Mouse (Mus musculus): ENCODE data around the gene Adra1b.

Gene Adra1b

DNA sequence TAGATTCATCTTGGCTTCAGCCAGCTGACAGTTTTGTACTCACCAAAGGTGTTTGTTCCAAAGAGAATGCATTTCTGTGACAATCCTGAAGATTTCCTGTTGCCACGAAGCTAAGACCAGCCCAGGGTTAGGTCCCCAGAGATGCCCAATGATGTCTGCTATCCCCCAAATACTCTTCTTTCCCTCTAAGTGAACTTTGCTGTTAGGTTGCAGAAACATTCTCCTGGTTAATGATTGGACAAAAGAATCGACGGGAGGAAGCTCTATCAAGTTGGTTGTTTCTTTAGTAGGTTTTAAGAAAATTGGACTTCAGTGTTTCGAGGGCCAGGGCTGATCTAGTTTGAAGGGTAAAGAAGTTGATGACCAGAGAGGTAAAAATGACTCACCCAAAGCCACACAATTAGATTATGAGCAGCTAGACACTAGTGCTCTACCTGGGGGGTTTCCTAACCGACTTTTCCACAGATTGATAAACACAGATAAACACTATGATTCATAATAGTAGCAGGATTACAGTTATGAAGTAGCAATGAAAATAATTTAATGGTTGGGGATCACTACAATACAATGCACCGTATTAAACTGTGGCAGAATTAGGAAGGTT lies at the start of gene Adra1b:
Gene Adra1b (minus strand): TSS at position 160 of the 604 bp plus-strand sequence.
- DNase-seq (ENCODE audit: low read depth, low spot score), result no peak

DNA sequence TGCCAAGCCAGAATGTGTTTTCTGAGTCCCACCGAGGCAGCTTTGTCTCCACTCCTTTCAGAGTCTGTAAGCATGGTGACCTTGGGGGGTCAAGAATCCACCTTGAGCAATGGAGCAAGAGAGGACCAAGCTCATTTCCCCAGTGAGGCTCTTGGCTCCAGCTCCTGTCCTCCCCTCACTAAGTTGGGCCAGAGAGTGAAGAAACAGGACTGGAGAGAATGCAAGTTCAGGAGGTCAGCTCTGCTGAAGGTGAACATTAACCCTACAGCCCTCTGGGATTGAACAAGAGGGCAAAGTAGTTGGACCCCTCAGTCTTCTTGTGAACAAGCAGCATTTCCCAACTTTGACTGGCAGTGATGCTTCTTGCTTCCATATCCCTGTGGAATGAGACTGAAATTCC lies 49.3 kb upstream of the Adra1b start:
- DNase-seq (ENCODE audit: low read depth, low spot score), result no peak

DNA sequence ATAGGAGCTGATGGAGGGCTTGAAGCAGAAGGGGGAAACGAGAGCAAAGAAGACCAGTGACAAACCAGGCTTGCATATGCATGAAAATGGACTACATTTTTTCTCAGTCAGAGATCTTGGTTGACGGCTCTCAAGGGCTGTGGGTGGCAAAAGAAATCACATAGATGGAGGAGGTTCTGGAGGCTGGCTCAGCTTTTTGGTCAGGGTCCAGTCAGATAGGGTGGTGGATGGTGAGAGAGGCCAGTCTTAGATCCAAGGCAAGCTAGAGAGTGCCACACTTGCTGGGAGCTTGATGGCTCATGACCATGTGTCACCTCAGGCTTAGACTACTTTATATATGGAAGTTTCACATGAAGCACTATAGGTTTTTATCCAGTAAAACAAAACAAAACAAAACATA lies 42.8 kb upstream of the Adra1b start:
- DNase-seq (ENCODE audit: low read depth, low spot score), result no peak

DNA sequence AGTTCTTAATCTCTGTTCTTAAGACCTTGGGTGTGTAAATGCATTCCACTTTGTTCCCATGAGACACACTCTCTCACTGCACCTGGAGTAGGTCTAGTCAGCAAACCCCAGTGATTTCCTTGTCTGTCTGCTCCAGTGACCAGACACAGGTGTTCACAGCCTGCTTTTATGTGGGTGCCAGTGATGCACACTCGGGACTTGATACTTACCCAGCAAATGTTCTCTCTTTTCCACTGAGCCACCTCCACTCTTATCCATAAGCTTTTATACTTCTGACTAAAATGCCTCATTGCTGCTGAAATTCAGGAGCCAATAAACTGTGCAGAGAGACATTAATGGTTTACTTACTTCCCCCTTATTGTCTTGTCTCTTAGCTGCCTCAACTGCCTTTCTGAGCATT lies 42.2 kb upstream of the Adra1b start:
- DNase-seq (ENCODE audit: low read depth, low spot score), result no peak

DNA sequence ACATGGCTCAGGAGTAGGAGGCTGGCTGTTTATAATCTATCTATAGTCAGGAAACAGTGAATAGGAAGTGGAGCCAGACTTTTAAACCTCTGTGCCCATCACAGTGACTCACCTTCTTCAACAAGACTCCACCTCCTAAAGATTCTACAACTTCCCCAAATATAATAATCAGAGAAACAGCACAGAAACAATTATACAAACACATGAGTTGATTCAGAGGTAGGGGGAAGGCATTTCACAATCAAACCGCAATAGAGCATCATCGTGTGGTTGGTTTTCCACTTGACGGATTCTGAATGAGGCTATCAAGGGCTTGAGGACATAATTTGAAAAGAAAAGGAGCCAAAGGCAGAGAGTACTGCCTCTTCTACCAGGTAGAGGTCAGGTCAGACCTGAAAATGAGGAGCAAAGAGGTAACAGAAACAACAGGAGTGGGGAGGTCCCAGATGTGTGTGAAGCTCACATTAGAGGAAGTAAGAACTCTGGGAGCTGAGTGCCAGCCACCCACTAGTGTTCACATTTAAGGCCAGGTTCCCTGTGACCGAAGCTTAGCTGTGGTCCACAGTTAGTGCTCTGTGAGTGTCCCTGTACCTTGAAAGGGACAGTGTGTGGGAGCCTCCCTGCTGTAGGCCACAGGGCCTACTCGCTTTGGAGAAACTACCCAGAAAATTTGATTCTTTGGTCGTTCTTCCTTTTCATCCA lies 39.6 kb upstream of the Adra1b start:
- no peak for DNase-seq (ENCODE audit: low read depth, low spot score)

DNA sequence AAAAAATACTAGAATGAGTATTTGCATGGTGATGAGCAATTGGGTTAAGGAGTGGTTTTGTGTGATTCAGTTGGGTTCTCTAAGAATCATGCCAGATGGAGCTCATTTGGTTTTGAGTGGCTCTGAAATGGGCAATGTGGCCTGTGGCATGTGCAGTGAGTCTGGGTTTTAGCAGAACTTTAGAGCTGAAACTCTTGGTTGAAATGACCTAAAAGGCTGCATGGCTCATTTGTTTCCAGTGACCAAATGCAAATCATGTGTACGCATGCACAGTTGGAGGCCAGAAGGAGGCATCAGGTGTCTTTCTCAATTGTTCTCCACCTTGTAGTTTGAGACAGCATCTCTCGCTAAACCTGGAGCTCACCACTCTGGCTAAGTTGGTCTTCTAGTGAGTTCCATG lies 35.0 kb upstream of the Adra1b start:
- DNase-seq (ENCODE audit: low read depth, low spot score), result no peak

DNA sequence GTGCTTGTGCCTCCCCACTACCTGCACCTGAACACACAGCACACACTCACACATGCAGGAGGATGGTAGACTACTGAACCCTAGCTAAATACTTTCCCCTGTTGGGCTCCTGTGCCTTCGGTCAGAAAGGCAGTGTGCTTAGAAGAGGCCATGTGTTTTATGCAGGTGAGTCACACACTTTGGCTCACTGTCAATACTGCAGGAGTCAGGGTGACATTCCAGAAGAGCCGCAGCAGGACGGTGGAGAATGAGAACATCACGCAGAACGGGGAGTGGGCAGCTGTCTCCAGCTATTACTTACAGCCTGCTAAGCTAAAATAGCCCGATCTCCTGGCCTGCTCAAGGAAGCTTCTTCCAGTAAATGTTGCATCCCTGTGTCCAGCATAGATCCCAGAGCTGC lies 32.5 kb upstream of the Adra1b start:
- no peak for DNase-seq (ENCODE audit: low read depth, low spot score)

DNA sequence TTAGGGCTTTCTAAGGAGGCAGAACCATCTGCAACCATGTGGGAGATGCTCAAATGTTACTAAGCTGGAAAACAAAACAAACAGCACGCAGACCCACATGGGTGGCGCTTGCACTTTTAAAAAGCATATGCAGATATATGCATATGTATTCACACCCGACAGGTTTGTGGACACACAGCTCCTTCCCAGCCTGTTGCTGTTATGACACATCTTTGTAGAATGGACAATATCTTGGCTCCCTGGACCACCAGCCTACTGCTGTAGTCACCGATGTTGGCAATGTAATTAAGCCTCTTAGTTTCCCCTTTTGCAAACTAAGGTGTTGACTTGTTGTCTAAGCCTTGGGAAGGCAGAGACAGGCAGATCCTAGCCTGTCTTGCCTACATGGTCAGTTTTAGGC lies 32.0 kb upstream of the Adra1b start:
- no peak for DNase-seq (ENCODE audit: low read depth, low spot score)

DNA sequence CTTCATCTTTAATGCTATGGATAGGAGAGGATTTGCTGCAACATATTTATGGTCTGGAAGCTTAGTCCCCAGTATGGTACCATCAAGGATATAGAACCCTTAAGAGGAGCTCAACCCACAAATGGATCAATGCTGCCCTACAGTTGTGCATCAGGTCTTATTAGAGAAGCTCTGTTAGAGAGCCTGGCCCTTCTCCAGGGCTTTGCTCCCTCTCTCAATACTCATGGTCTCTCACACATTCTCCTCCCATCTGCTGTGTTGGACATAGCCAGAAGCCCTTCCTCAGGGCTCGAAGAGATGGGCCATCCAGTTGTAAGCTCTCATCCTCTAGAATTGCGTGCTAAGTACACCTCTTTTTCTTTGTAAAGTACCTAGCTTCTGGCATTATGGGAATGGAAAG lies 29.2 kb upstream of the Adra1b start:
- DNase-seq (ENCODE audit: low read depth, low spot score), result no peak

DNA sequence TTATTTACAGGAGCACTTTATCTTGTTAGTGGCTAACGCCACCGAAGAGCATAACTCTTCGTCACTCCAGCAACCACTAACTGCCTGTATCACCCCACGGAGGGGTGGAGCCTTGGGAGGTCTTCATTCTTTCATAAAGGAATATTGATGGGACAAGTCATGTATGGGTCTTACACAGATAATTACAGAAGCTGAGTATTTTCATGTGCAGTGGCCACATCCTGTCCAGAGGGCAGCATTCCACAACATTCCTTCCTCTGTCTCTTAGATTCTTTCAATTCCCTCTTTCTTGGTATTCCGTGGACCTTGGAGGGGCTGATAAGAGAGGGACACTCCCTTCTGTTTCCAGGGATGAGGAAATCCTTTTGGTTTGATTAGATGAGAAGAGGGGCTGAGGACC lies 28.7 kb upstream of the Adra1b start:
- DNase-seq (ENCODE audit: low read depth, low spot score), result no peak

DNA sequence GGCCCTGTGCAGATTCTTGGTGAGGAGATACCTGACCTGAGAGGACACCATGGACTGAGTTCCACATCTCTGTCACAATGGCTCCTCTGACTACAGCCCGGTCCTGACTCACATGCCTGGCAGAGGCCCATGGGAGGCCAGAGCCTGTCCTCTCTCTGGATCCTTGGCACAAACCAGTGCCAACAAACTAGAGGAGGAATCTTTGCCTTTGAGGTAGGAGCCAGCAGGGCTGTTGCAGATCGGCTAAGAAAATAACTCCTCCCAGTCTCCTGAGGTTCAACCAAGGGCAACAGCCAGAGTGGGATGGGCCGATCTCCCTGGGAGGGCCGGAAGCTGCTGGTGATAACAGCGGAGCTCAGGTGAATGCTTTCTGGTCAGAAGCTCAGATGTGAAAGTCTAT lies 28.2 kb upstream of the Adra1b start:
- DNase-seq (ENCODE audit: low read depth, low spot score), result no peak

DNA sequence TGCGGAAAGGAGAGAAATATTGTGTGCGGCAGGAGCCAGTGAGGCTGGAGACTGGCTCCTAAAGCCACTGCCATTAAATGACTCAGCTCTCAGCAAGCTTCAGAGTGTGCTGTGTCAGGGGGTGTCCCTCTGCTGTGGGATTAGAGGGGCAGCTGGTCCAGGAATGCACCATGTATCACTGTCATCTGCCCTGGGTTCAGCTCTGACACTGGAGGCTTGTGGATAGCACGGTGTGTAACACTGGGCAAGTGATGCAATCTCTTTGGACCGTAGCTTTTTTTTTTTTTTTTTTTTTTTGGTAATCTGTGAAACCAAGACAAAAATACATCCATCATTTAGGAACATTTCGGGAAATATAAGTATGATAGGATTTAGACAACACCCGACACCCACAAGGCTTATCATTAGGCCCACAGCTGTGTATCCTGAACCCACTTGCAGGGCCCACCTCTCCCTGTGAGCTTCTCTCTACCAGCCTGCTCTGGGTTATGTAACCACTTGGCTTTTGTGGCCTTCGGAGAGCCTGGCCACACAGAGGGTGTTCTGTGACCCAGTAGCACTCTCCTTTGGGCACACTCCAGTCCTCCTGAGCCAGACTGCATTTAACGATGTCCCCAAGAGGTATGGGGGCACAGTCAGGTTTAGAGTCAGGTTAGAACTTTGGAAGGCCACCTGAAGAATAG lies 26.3 kb upstream of the Adra1b start:
- DNase-seq (ENCODE audit: low read depth, low spot score), result no peak

DNA sequence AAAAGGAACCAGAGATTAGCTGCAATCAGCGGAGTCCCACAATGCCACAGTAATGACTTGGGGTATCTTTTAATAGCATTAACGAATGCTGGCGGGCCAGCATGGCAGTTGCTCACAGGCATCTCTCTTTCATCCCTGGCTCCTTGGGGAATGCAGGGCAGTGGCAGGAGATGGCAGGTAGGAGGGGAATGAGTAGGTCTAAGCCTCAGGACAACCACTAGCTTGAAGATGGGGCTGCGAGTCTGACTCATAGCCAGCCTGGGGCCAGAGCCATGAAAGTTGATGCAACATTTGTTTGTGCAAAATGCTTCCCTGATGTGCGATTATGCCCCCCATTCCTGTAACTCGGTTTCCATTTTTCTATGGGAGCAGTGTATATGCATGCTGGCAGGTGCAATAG lies 25.2 kb upstream of the Adra1b start:
- DNase-seq (ENCODE audit: low read depth, low spot score), result no peak

DNA sequence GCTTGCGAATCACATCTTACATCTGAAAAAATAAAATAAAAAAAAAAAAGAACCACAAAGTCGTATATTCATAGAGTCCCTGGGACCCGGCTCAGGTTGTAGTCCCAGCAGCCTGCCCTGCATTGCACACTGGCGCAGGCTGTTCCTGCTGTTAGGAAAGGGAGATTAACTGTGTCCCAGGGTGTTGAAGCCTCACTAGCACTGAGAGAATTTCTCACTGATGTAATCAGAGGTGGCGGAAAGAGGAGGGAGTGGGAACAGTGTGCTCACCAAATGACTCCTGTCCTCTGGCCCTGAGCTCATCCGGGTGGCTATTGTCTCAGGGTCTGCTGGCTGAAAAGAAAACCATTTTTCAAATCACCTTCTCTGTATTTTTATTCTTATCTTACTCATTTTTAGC lies 24.6 kb upstream of the Adra1b start:
- no peak for DNase-seq (ENCODE audit: low read depth, low spot score)

DNA sequence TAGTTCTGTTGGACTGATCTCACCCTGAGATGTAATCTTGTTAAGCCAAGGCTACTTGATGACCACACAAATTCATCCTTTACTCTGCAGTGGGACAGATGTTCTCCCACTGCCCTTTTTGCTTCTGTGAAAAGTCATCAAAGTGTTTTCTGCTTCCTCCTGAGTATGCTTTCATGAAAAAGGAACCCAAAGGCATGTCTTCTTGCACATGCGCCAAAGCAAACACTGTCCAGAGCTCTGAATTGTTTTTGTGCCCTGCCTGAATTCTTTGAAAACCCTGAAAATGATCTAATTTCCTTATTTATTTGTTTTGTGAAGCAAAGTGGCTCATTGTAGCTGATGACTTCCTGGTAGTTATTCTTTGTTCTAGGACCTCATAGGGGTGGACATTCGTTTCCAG lies 20.7 kb upstream of the Adra1b start:
- no peak for DNase-seq (ENCODE audit: low read depth, low spot score)

DNA sequence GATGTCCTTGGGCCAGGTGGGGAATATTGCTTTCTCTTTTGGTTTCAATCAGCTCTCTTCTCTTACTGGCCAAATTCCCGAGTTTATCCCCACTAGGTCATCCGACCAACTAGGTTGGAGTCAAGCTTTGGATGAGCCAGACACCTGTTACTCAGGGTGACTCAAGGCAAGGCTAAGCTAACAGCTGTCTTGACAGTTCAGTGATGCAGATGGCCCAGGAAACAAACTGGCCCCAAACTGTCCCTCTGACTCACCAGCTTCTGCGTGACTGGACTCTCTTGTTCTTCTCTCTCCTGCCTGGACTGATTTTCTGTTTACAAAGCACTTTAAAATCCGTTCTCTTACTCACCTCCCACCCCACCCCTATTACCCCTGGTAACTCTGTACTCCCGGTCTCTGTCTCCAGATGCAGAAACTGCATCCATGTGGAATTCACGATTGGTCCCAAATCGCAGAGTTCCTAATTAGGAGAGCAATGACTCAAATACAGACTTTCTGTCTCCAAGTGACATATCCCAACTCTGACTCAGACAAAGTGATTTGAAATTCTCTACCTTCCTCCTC lies 18.6 kb upstream of the Adra1b start:
- no peak for DNase-seq (ENCODE audit: low read depth, low spot score)

DNA sequence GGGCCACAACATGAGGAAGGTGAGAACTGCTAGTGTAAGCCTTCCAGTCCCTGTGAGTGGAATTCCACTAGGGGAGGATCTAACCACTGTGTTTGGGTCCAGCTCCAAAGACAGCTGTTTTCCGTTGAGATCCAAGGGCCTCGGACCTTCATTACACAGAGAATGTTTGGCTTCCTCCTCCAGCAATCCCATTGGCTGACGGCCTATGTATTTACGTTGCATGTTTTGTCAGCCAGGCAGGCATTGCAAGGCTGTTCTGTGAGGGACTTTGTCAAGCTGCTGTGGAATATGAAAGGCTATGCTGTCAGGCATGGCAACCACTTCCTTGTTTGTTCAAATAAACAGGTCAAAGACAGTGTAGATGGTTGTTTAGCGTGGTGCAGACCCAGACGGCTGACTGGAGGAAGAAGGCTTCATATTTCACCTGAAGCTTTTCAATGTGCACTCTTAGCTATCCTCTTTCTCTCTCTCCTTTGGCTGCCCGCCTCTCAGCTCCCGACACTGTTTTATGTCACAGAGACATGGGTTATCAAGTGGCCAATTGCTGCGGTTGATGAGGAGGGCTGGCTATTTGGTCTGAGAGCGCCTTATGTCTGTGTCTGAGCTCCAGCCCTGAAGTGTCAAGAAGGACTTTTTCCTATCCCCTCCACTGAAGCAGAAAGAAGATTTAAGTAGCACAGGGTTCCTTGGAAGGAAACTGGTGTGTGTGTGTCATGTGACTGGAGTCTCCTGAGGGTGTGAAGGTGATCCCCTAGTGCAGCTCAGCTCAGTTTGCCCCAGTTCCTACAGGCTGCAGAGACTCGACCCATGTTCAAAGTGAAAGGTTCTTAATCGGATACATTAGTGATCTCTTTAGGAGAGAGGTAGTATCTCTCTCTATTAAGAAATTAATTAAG lies 13.8 kb upstream of the Adra1b start:
- DNase-seq (ENCODE audit: low read depth, low spot score), result peak; percentile 25

DNA sequence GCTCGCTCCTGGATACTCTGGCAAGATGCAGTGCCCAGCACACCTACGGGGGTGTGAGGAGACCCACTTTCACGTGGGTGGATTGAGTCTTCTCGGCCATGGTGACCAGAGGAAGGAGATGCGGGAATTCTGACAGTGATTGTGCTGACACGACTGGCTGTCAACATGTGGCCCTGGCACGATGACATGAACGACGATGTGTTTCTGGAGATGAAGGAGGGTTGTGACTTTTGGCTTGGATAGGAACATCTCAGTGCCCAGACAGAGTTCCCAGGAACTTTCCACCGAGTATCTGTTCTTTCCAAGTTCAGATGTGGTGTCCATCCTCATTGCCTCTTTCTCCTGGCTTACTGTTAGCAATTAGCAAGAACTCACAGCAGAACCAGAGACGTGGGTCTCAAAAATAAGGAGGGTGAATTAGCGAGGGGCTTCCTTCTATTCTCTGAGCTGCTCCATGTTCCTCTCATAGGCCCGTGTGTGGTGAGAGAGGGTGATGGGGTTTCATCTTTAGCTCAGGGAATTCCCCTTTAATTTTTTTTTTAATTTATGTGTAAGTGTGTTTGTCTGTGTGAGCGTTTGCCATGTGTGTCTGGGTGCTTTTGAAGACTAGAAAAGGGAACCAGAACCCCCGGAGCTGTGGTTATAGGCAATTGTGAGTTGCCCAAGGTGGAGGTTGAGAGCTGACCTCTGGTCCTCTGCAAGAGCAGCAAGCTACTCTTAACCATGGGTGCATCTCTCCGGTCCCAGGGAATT lies 11.3 kb upstream of the Adra1b start:
- no peak for DNase-seq (ENCODE audit: low read depth, low spot score)

DNA sequence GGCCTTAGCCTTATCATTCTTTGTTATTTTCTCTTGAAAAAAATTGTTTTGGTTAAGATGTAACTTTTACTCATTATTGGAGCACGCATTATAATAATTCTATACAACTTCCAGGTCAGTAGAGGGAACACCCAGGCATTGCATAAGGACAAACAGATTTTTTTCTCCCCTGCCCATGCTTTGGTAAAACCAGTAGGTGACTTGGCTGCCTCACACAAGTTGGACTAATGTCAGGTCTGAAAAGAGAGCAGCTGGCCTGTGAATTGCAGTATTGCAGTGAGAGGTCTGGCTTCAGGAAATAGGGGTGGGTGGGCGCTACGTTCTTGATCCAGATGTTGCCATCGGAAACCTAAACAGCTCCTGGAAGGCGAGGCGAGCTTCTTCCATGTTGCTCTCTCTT lies 10.6 kb upstream of the Adra1b start:
- DNase-seq (ENCODE audit: low read depth, low spot score), result no peak

DNA sequence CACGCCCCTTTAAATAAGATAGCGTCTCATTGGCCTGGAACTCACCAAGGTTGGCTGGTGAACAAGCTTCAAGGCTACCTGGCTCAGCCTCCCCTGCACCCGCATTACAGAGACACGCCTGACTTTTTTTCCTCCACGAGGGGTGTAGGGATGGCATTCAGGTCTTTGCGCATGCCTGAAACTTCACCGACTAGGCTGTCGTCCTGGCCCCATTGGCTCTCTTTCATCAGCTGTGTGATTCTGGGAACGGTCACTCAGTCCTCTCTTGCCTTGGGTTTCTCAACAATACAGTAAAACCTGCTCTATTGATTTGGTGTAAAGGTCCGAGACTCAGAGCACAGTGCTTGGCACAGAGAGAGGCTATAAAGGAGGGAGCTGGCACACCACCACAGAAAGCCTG lies 2.3 kb upstream of the Adra1b start:
- DNase-seq (ENCODE audit: low read depth, low spot score), result no peak

DNA sequence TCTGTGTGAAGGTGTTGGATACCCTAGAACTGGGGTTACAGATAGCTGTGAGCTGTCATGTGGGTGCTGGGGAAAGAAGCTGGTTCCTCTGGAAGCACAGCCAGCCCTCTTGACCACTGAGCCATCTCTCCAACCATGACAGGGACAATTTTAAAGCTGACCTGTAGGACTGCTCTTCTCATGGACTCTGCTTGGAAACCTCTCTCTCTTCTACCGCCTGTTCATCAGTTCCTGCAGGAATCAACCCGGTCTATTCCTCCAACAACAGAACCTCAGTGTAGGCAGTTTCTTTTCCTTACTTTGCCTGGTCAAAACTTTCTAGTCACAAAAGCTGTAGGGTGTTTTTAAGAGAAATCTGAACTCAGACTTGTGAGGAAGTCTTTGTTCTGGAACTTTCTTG lies 1.3 kb downstream of the Adra1b start:
- no peak for DNase-seq (ENCODE audit: low read depth, low spot score)

Data from forelimb bud, embryonic 11.5 days (tissue).